Mouse (Mus musculus) heart, adult 9 months (tissue): ENCODE measurements around the gene Zmym5.
"Not testable (repeated sequence)": the region's sequence is repeated elsewhere in the genome, so short reads cannot be mapped to it uniquely, and the experiment has no call there.

Source experiments
- DNase-seq, 2 experiments: peaks; one replicate each; pipeline ENCODE4 v3.0.0; 2022; ENCODE audit warnings: low spot score in 2 of 2

Zmym5 gene

DNA sequence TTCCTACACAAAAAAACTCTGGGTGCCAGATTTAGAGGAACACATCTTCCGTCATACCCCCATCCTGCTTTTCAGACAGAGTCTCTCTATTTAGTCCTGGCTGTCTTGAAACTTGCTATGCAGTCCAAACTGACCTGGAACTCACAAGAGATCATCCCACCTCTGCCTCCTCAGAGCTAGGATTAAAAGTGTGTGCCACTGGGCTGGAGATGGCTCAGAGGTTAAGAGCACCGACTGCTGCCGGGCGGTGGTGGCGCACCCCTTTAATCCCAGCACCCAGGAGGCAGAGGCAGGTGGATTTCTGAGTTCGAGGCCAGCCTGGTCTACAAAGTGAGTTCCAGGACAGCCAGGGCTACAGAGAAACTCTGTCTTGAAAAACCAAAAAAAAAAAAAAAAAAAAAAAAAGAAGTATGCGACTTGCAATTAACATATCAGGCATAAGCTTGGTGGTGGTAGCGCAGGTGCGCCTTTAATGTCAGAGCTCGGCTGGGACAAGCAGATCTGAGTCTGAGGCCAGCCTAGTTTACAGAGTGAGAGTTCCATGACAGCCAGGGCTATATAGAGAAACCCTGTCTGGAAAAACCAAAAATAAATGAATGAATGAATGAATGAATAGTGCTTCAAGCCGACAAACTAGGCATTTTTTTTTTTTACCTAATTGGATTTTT is 34.8 kb downstream of the Zmym5 start:
- no peak for DNase-seq

DNA sequence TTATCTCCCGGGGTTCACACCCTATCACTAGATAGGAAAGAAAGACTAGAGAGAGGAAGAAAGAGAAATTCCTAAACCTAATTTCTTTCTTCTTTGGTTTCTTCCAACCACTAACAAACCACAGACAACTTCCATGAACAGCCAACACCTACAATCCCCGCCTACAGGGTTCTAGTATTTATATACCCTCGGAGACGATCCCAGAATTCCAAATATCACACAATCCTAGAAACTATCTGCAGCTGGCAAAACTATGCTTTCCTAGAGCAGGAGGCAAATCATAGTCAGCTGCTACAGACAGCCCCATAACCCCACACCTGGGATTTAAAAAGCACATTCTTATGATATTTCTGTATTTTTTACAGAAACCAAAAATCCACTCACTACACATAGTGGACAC is 36.1 kb downstream of the Zmym5 start:
- DNase-seq: no peak

DNA sequence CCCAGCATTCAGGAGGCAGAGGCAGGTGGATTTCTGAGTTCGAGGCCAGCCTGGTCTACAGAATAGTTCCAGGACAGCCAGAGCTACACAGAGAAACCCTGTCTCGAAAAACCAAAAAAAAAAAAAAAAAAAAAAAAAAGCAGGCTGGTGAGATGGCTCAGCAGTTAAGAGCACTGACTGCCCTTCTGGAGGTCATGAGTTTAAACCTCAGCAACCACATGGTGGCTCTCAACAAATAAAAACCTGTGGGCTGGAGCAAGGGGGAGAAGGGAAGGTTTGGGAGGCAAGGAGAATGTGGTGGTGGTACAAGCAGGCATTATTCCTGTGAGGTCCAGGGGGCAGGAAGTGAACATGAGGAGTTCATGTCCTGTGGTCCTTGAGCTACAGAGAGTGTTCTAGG is 45.1 kb downstream of the Zmym5 start:
- DNase-seq: not testable (repeated sequence)

DNA sequence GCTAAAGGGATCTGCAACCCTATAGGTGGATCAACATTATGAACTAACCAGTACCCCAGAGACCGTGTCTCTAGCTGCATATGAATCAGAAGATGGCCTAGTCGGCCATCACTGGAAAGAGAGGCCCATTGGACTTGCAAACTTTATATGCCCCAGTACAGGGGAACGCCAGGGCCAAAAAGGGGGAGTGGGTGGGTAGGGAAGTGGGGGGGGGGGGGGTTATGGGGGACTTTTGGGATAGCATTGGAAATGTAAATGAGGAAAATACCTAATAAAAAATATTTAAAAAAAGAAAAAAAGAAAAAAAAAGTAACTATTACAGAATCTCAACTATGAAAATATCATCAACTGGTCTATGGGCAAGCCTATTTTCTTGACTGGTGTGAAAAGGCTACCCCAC is 46.4 kb downstream of the Zmym5 start:
- DNase-seq: not testable (repeated sequence)

DNA sequence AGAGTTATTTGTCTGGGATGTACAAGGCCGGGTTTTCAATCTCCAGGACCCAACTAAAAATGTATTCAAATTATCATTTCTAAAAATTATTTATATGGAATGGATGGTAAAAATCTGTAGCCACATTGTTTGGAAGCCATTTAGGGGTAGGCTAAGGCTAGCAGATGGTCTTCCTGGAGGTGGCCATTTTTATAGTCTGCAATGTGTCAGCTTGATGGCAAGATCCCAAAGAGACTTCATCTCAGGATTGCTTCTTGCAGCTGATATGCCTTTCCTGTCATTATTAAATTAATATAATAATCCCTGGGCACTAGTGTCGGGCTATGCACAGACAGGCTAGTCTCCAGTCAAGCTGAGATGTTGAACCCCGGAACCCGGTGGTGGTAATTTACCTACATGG is 60.2 kb downstream of the Zmym5 start:
- DNase-seq: no peak
